Mouse (Mus musculus) right cerebral cortex, postnatal 36 days (tissue): Measurements from ENCODE around the gene H2afx.
"Not testable (repeated sequence)": the region's sequence is repeated elsewhere in the genome, so short reads cannot be mapped to it uniquely, and the experiment has no call there.

ENCODE experiments used
- DNase-seq, 2 experiments: peaks; one replicate each; pipeline ENCODE4 v3.0.0; 2022; ENCODE audit warnings: low spot score in 2 of 2, mixed read lengths in 1 of 2

The H2afx gene

GRCm38 (mm10) chr9:44318076-44318825, 16.2 kb upstream of the H2afx start:
- DNase-seq, result no peak

GRCm38 (mm10) chr9:44318826-44319095, 15.7 kb upstream of the H2afx start:
- no peak for DNase-seq

- no peak for DNase-seq
Observed at GRCm38 (mm10) chr9:44319105-44319886, 15.2 kb upstream of the H2afx start.

GRCm38 (mm10) chr9:44319887-44320798, 14.4 kb upstream of the H2afx start, which contains the start of gene C2cd2l:
Gene C2cd2l, minus strand, starts transcription at chr9:44320285.
- DNase-seq, result peak; percentile 85 to 94

- peak in 1 of 2 experiments; percentile 43 for DNase-seq
Observed at GRCm38 (mm10) chr9:44320799-44321133, 13.7 kb upstream of the H2afx start.

- DNase-seq, result not testable (repeated sequence)
Observed at GRCm38 (mm10) chr9:44323656-44324055, 10.8 kb upstream of the H2afx start.

GRCm38 (mm10) chr9:44324147-44324546, 10.3 kb upstream of the H2afx start:
- no peak for DNase-seq

- DNase-seq, result not testable (repeated sequence)
Observed at GRCm38 (mm10) chr9:44325032-44325767, 9.3 kb upstream of the H2afx start.

- no peak for DNase-seq
Observed at GRCm38 (mm10) chr9:44325768-44326370, 8.6 kb upstream of the H2afx start, which contains the start of gene Dpagt1. Gene Dpagt1, plus strand, starts transcription at chr9:44326019.

- peak; percentile 80 to 88 for DNase-seq
Observed at GRCm38 (mm10) chr9:44326371-44327063, 8.0 kb upstream of the H2afx start.

- no peak for DNase-seq
Observed at GRCm38 (mm10) chr9:44327064-44327711, 7.3 kb upstream of the H2afx start.

GRCm38 (mm10) chr9:44327926-44328325, 6.6 kb upstream of the H2afx start:
- DNase-seq, result no peak

GRCm38 (mm10) chr9:44330736-44331135, 3.8 kb upstream of the H2afx start:
- no peak for DNase-seq

- no peak for DNase-seq
Observed at GRCm38 (mm10) chr9:44332918-44333638, 1.4 kb upstream of the H2afx start.

- no peak for DNase-seq
Observed at GRCm38 (mm10) chr9:44335331-44336092, 1.0 kb downstream of the H2afx start.

- DNase-seq, result no peak
Observed at GRCm38 (mm10) chr9:44336093-44336406, 1.6 kb downstream of the H2afx start.

GRCm38 (mm10) chr9:44336513-44336912, 2.0 kb downstream of the H2afx start:
- DNase-seq, result not testable (repeated sequence)

GRCm38 (mm10) chr9:44336964-44337363, 2.5 kb downstream of the H2afx start:
- DNase-seq, result no peak
